Mouse (Mus musculus) embryonic facial prominence, embryonic 14.5 days (tissue): ENCODE data around the gene Agpat3. TPM values are rescaled to one million over a fixed set of nuclear protein-coding genes. Genes with fewer than 3 reads are reported as not detected.
A peak's percentile ranks its signal among the peaks of the same experiment; 100 is the strongest.

Experiments used
- ATAC-seq: fragments of 200-750 bp; cut with Nextera tagmentation; 2 replicates; pipeline ENCODE4 v1.8.0; 2017; ENCODE audit warnings: low read depth, moderate number of reproducible peaks, moderate TSS enrichment
- DNase-seq: peaks from one replicate; pipeline ENCODE4 v3.0.0-alpha.2; 2015; ENCODE audit warnings: low spot score
- H3K27ac ChIP-seq: fragments of 300-500 bp; sonication (generic); replicated peaks from 2 replicates; pipeline ENCODE4 v1.5.1; 2014; ENCODE audit warnings: low read depth, mild to moderate bottlenecking, low read length, moderate library complexity
- H3K27me3 ChIP-seq: fragments of 300-500 bp; sonication (generic); replicated peaks from 2 replicates; pipeline ENCODE4 v1.6.1; 2014; ENCODE audit warnings: low read length; ENCODE audit not compliant: control insufficient read depth, insufficient read depth
- H3K36me3 ChIP-seq: fragments of 300-500 bp; sonication (generic); 2 replicates; pipeline ENCODE4 v1.6.1; 2014; ENCODE audit warnings: low read length, mixed read lengths; ENCODE audit not compliant: control insufficient read depth, insufficient read depth
- H3K4me1 ChIP-seq: fragments of 300-500 bp; sonication (generic); 2 replicates; pipeline ENCODE4 v1.6.1; 2014; ENCODE audit warnings: antibody characterized with exemption, low read length; ENCODE audit not compliant: control insufficient read depth, insufficient read depth
- H3K4me2 ChIP-seq: fragments of 300-500 bp; sonication (generic); 2 replicates; pipeline ENCODE4 v1.6.1; 2014; ENCODE audit warnings: low read depth, mild to moderate bottlenecking, low read length, moderate library complexity, mixed read lengths
- H3K4me3 ChIP-seq: fragments of 300-500 bp; sonication (generic); 2 replicates; pipeline ENCODE4 v1.5.1; 2014; ENCODE audit warnings: low read depth, mild to moderate bottlenecking, low read length
- H3K9ac ChIP-seq: fragments of 300-500 bp; sonication (generic); 2 replicates; pipeline ENCODE4 v1.6.1; 2014; ENCODE audit warnings: low read depth, mild to moderate bottlenecking, low read length, moderate library complexity, mixed read lengths
- H3K9me3 ChIP-seq: fragments of 300-500 bp; sonication (generic); 2 replicates; pipeline ENCODE4 v1.6.1; 2016; ENCODE audit warnings: low read length; ENCODE audit not compliant: control insufficient read depth
- WGBS: fragments of 180-500 bp; shearing (Covaris S2); extraction: QIAGEN DNeasy Blood & Tissue Kit; methylation state at CpG from one replicate; pipeline ENCODE4 v1.1.7; 2014; 5-methylcytosine and 5-hydroxymethylcytosine counted together
- polyA plus RNA-seq: library from polyadenylated mRNA; unstranded; fragments of >200 nt; fragmentation: Nextera tagmentation; extraction: Ambion mirVana; gene quantifications from 2 replicates; pipeline ENCODE4 v1.2.1, GENCODE M21; 2014

Agpat3 gene
- polyA plus RNA-seq, 1 experiment from 2014 or later = 83.2 TPM

GRCm38 (mm10) chr10:78324556-78325164 is 27.6 kb downstream of the Agpat3 start:
- no peaks in the 10 kb centered on the region for H3K4me1 ChIP-seq
- no peaks in the 10 kb centered on the region for H3K9me3 ChIP-seq
- no peak overlapping the region for H3K27ac ChIP-seq
- H3K4me2 ChIP-seq = no peak overlapping the region
- no peaks in the 10 kb centered on the region for H3K27me3 ChIP-seq
- H3K9ac ChIP-seq = no peak overlapping the region
- peaks cover 21% of the 10 kb centered on the region for H3K36me3 ChIP-seq
- WGBS = 83% methylated on average over 6 of the region's 6 CpGs
- H3K4me3 ChIP-seq = no peak overlapping the region
- DNase-seq (no peak), ATAC-seq (no peak)

- no peaks in the 10 kb centered on the region for H3K4me1 ChIP-seq
- no peak overlapping the region for H3K4me2 ChIP-seq
- peaks cover 20% of the 10 kb centered on the region for H3K36me3 ChIP-seq
- no peaks in the 10 kb centered on the region for H3K9me3 ChIP-seq
- H3K27me3 ChIP-seq = no peaks in the 10 kb centered on the region
- no peak overlapping the region for H3K4me3 ChIP-seq
- DNase-seq = no peak
- no peak overlapping the region for H3K9ac ChIP-seq
- WGBS = 53% methylated on average over 7 of the region's 7 CpGs
- ATAC-seq = no peak
- no peak overlapping the region for H3K27ac ChIP-seq
These were observed 28.9 kb downstream of the Agpat3 start for GRCm38 (mm10) chr10:78323214-78323880.

GRCm38 (mm10) chr10:78322806-78323205 is 29.5 kb downstream of the Agpat3 start:
- no CpG with 5 or more reads among the region's 1 CpGs for WGBS
- Histone ChIP-seq H3K9ac (no peak overlapping the region), H3K4me2 (no peak overlapping the region), H3K36me3 (peaks cover 15% of the 10 kb centered on the region; the same call in 1 of the 2 replicates), H3K27ac (no peak overlapping the region), H3K4me1 (no peaks in the 10 kb centered on the region), H3K27me3 (no peaks in the 10 kb centered on the region), H3K4me3 (no peak overlapping the region), H3K9me3 (no peaks in the 10 kb centered on the region)
- no peak for DNase-seq
- no peak for ATAC-seq

GRCm38 (mm10) chr10:78321133-78321757 is 31.0 kb downstream of the Agpat3 start:
- 73% methylated on average over 3 of the region's 3 CpGs for WGBS
- Histone ChIP-seq H3K4me3 (no peak overlapping the region), H3K27ac (no peak overlapping the region)

GRCm38 (mm10) chr10:78320526-78320925 is 31.8 kb downstream of the Agpat3 start:
- ATAC-seq (no peak; the same call in 1 of the 2 replicates), DNase-seq (no peak)
- H3K4me2 ChIP-seq = no peak overlapping the region
- no peak overlapping the region for H3K4me3 ChIP-seq
- 0 out of 2 replicates have a peak, but pooled peaks cover 3% of the 10 kb centered on the region for H3K36me3 ChIP-seq
- no peak overlapping the region for H3K27ac ChIP-seq
- 70% methylated on average over 1 of the region's 1 CpGs for WGBS
- no peaks in the 10 kb centered on the region for H3K9me3 ChIP-seq
- no peak overlapping the region for H3K9ac ChIP-seq
- H3K4me1 ChIP-seq = no peaks in the 10 kb centered on the region
- H3K27me3 ChIP-seq = no peaks in the 10 kb centered on the region

More at GRCm38 (mm10) chr10:78321133-78321757, 31.0 kb downstream of the Agpat3 start:
- Histone ChIP-seq H3K36me3 (0 out of 2 replicates have a peak, but pooled peaks cover 6% of the 10 kb centered on the region), H3K9me3 (no peaks in the 10 kb centered on the region), H3K4me1 (no peaks in the 10 kb centered on the region), H3K4me2 (no peak overlapping the region), H3K27me3 (no peaks in the 10 kb centered on the region), H3K9ac (no peak overlapping the region)
- ATAC-seq (no peak), DNase-seq (no peak)

GRCm38 (mm10) chr10:78319940-78320339 is 32.3 kb downstream of the Agpat3 start:
- Histone ChIP-seq H3K4me2 (no peak overlapping the region), H3K9me3 (no peaks in the 10 kb centered on the region), H3K4me3 (no peak overlapping the region), H3K27ac (no peak overlapping the region), H3K9ac (no peak overlapping the region), H3K27me3 (no peaks in the 10 kb centered on the region), H3K36me3 (no peaks in the 10 kb centered on the region), H3K4me1 (no peaks in the 10 kb centered on the region)
- 89% methylated on average over 9 of the region's 9 CpGs for WGBS
- ATAC-seq (no peak), DNase-seq (no peak)

GRCm38 (mm10) chr10:78317270-78317923 is 34.9 kb downstream of the Agpat3 start:
- Histone ChIP-seq H3K9ac (no peak overlapping the region), H3K4me3 (no peak overlapping the region), H3K4me1 (no peaks in the 10 kb centered on the region), H3K4me2 (no peak overlapping the region), H3K36me3 (no peaks in the 10 kb centered on the region), H3K9me3 (no peaks in the 10 kb centered on the region), H3K27ac (no peak overlapping the region), H3K27me3 (no peaks in the 10 kb centered on the region)
- ATAC-seq (peak; percentile 64), DNase-seq (peak; percentile 53)
- WGBS = 64% methylated on average over 11 of the region's 11 CpGs

GRCm38 (mm10) chr10:78316228-78317087 is 35.8 kb downstream of the Agpat3 start:
- WGBS = 84% methylated on average over 15 of the region's 15 CpGs
- Histone ChIP-seq H3K4me2 (no peak overlapping the region), H3K9me3 (no peaks in the 10 kb centered on the region), H3K9ac (no peak overlapping the region), H3K4me3 (no peak overlapping the region), H3K27ac (no peak overlapping the region), H3K36me3 (no peaks in the 10 kb centered on the region), H3K27me3 (no peaks in the 10 kb centered on the region), H3K4me1 (no peaks in the 10 kb centered on the region)
- ATAC-seq = no peak
- no peak for DNase-seq
